Mouse (Mus musculus) forebrain, embryonic 15.5 days (tissue): Measurements from ENCODE around the gene 2310007B03Rik. TPM values are rescaled to one million over a fixed set of nuclear protein-coding genes. Genes with fewer than 3 reads are reported as not detected.
A peak's percentile ranks its signal among the peaks of the same experiment; 100 is the strongest.

Experiments used
- ATAC-seq: fragments of 200-750 bp; cut with Nextera tagmentation; replicated peaks from 2 replicates; pipeline ENCODE4 v1.8.0; 2017; ENCODE audit warnings: mild to moderate bottlenecking, moderate TSS enrichment, moderate library complexity
- H3K27ac ChIP-seq: fragments of 300-500 bp; sonication (generic); replicated peaks from 2 replicates; pipeline ENCODE4 v1.5.1; 2015; ENCODE audit warnings: mild to moderate bottlenecking, inconsistent platforms
- H3K27me3 ChIP-seq: fragments of 300-500 bp; sonication (generic); 2 replicates; pipeline ENCODE4 v1.6.1; 2015; ENCODE audit warnings: inconsistent platforms
- H3K36me3 ChIP-seq: fragments of 300-500 bp; sonication (generic); 2 replicates; pipeline ENCODE4 v1.6.1; 2015; ENCODE audit warnings: mild to moderate bottlenecking, inconsistent platforms
- H3K4me1 ChIP-seq: fragments of 300-500 bp; sonication (generic); 2 replicates; pipeline ENCODE4 v1.6.1; 2015; ENCODE audit warnings: inconsistent platforms
- H3K4me2 ChIP-seq: fragments of 300-500 bp; sonication (generic); replicated peaks from 2 replicates; pipeline ENCODE4 v1.6.1; 2015; ENCODE audit warnings: mild to moderate bottlenecking, inconsistent platforms
- H3K4me3 ChIP-seq: fragments of 300-500 bp; sonication (generic); 2 replicates; pipeline ENCODE4 v1.5.1; 2015; ENCODE audit warnings: mild to moderate bottlenecking, inconsistent platforms
- H3K9ac ChIP-seq: fragments of 300-500 bp; sonication (generic); replicated peaks from 2 replicates; pipeline ENCODE4 v1.6.1; 2015; ENCODE audit warnings: mild to moderate bottlenecking, inconsistent platforms
- H3K9me3 ChIP-seq: fragments of 300-500 bp; sonication (generic); 2 replicates; pipeline ENCODE4 v1.6.1; 2016; ENCODE audit warnings: inconsistent platforms
- WGBS: fragments of 180-500 bp; shearing (Covaris S2); methylation state at CpG from one replicate; pipeline ENCODE4 v1.1.7; 2015; ENCODE audit warnings: mixed read lengths; 5-methylcytosine and 5-hydroxymethylcytosine counted together
- polyA plus RNA-seq: library from polyadenylated mRNA; unstranded; fragments of >200 nt; fragmentation: Nextera tagmentation; extraction: Ambion mirVana; gene quantifications from 2 replicates; pipeline ENCODE4 v1.2.1, GENCODE M21; 2015

The 2310007B03Rik gene
- polyA plus RNA-seq, 1 experiment from 2014 or later, result 0.17 TPM

DNA sequence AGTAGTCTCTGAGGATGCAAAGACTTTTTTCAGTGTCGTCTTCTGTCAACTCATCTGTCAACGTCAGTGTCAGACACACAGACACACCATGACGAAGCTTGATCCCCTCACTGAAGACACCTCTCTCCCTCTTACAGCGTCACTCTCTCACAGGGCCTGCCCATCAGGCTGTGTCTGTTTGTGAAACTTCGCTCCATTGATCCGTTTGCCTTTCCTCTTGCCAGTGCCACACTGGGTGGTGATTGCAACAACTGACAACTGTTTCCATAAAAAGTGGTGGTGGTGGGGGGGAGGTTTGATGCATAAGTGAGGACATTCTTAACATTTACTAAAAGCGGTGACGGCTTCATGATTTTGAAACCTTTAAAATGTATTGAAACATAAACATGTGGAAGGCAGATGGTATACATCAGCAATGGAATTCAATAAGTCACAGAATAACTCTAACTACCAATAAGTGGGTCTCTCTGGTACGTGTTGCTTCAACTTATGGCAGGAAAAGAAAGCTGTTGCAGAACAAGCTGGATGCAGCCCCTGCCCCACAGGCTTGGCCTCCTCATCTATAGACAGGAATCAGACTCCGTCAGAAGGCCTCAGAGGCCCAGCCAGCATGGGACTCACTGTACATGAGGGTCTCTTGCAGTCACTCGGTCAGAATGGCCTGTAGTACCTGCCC is 37.4 kb downstream of the 2310007B03Rik start:
- Histone ChIP-seq H3K9ac (no peak overlapping the region), H3K4me1 (no peaks in the 10 kb centered on the region), H3K4me2 (no peak overlapping the region), H3K27me3 (no peaks in the 10 kb centered on the region), H3K27ac (no peak overlapping the region), H3K4me3 (no peak overlapping the region), H3K9me3 (no peaks in the 10 kb centered on the region), H3K36me3 (no peaks in the 10 kb centered on the region)
- WGBS, result 84% methylated on average over 11 of the region's 11 CpGs
- no peak for ATAC-seq

DNA sequence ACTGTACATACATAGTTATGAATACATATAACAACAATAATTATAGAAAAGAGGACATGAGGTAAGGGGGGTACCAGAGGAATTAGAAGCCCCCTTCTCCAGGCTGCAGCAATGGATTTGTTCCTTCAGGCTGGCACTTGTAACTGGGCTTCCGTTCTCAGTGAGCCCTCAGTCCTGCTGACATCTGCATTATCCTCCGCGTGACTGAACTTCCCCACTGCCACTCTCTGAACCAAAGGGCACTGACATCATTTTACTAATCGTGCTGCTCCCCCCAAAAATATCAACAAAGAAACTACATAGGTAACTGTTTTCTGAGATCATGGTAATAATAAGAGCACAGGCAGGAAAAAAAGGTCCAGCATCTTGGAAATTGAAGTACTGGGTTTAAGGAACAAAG is 41.9 kb downstream of the 2310007B03Rik start:
- Histone ChIP-seq H3K36me3 (no peaks in the 10 kb centered on the region), H3K27ac (no peak overlapping the region), H3K27me3 (no peaks in the 10 kb centered on the region), H3K9ac (no peak overlapping the region), H3K4me1 (peaks cover 11% of the 10 kb centered on the region), H3K4me3 (no peak overlapping the region), H3K9me3 (no peaks in the 10 kb centered on the region), H3K4me2 (no peak overlapping the region)
- 23% methylated on average over 4 of the region's 4 CpGs for WGBS
- no peak for ATAC-seq

DNA sequence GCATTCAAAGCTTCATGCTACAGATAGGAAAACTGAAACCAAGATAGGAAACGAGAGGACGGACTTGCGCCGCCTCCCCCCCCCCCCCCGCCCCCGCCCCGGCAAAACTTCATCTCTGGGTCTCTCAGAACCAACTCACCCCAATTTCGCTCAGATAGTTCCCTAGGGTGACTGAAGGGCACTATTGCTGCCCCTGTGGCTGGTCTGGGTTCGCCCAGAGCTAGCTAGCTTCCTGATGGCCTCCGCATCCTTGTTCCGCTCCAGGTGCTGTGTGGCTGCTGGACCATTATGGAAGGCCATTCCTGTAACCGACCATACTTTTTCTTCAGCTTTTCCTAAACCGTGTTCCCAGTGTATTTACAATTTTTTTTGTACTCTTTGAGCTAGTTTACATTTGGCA is 45.3 kb downstream of the 2310007B03Rik start:
- Histone ChIP-seq H3K27me3 (no peaks in the 10 kb centered on the region), H3K36me3 (no peaks in the 10 kb centered on the region), H3K4me2 (peak overlapping the region; percentile 63), H3K4me3 (peak overlapping the region; percentile 43), H3K4me1 (peaks cover 11% of the 10 kb centered on the region), H3K9me3 (no peaks in the 10 kb centered on the region), H3K27ac (peak overlapping the region; percentile 70), H3K9ac (peak overlapping the region; percentile 47)
- 13% methylated on average over 12 of the region's 13 CpGs for WGBS
- ATAC-seq, result peak; percentile 70

DNA sequence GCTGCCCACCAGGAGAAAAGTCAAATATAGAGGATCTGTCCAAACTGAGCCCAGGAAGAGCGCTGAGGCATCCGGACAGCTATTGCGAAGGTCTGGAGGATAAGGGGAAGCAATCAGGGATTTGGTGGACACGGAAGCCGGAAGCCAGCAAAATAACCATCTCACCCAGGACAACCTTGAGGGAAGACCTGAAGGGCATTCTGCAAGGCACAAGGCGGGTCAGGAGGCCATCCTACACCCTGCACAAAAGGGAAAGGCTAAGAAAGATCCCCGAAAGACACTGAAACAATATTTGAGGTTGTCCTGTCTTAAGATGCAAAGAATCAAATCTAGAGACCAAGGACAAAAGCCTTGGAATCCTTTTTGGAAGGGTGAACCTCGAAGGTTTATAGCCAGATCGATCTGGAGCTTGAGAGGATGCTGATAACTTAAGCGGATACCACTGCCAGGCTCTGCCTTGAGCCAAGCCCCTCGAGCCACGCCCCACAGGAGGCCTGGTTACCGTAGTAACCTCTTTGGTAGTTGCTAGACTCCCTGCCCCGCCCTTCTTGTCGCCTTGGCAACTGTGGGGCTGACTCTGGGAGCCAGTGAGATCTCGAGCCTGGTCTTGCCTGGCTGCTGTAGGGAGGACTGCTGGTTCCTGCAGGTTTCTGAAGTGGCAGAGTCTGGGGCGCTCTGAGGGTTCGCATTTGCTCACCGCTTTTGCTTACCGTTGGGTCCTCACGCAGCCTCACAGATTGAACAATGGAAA is 45.9 kb downstream of the 2310007B03Rik start:
- Histone ChIP-seq H3K9ac (peak overlapping the region; percentile 47), H3K4me1 (peaks cover 11% of the 10 kb centered on the region), H3K4me2 (peak overlapping the region; percentile 63), H3K27me3 (no peaks in the 10 kb centered on the region), H3K36me3 (no peaks in the 10 kb centered on the region), H3K9me3 (no peaks in the 10 kb centered on the region), H3K27ac (peak overlapping the region; percentile 70), H3K4me3 (peak overlapping the region; percentile 43)
- peak; percentile 99 for ATAC-seq
- WGBS, result 21% methylated on average over 21 of the region's 21 CpGs

DNA sequence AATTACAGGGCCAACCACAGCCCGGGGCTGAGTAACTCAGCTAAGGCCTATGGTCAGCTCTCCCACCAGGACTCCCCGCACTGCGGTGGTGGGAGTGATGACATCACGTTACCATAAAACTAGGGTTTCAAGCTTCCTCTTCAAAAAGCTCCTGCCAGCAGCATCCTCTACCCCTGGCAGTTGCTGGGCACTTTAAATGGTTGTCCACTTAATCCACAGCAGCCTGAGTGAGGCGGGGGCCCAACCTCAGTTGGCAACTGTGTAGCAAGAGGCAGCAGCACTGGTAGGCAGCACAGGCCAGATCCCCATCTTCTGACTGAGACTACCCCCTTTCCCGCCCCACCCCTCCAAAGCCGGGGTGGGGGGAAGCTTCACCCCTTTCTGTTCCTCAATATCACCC is 58.0 kb downstream of the 2310007B03Rik start:
- Histone ChIP-seq H3K4me2 (peak overlapping the region; percentile 97; the same call in 1 of the 2 replicates), H3K4me1 (peaks cover 30% of the 10 kb centered on the region)
- no peak for ATAC-seq

DNA sequence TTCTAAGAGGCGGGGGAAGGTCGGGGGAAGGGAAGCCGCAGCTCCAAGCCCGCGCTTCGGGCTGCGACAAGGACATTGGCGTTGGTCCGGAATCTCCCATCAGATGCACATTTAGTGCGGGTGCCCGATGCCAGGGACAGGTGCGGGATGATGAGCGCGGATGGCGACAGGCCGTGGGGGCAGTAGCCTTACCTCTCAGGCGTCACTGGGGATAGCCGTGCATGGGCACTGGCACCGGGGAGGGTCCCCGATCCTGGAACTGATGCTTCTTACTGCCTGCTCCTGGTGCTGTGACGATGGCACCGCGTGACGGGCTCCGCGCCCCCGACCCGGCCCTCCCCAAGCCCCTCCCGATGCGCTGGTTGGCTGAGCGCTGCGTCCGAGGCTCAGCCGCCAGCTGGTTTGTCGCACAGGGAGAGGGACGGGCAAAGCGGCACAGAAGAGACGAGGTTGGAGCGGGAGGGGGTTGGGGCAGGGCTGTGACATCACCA is 59.1 kb downstream of the 2310007B03Rik start, which contains the start of gene Kif1a:
Gene Kif1a, minus strand, starts transcription at position 381 of the 491 bp plus-strand sequence.
- 2% methylated on average over 39 of the region's 39 CpGs for WGBS

More for the DNA sequence above, 58.0 kb downstream of the 2310007B03Rik start:
- H3K27ac ChIP-seq, result peak overlapping the region; percentile 94
- WGBS, result 61% methylated on average over 7 of the region's 7 CpGs
- no peaks in the 10 kb centered on the region for H3K9me3 ChIP-seq
- no peaks in the 10 kb centered on the region for H3K27me3 ChIP-seq
- peak overlapping the region; percentile 91; the same call in 1 of the 2 replicates for H3K4me3 ChIP-seq
- 0 out of 2 replicates have a peak overlapping the region, but pooled peaks have one; percentile 87 for H3K9ac ChIP-seq
- H3K36me3 ChIP-seq, result no peaks in the 10 kb centered on the region

More for the DNA sequence above, 59.1 kb downstream of the 2310007B03Rik start, which contains the start of gene Kif1a:
- peak within 1 kb of the TSS; percentile 87 for H3K9ac ChIP-seq
- no peaks in the 10 kb centered on the region for H3K27me3 ChIP-seq
- peak; percentile 94 for ATAC-seq
- peak within 1 kb of the TSS; percentile 91 for H3K4me3 ChIP-seq
- H3K36me3 ChIP-seq, result no peaks in the 10 kb centered on the region
- H3K4me1 ChIP-seq, result peaks cover 35% of the 10 kb centered on the region
- H3K27ac ChIP-seq, result peak within 1 kb of the TSS; percentile 94
- H3K9me3 ChIP-seq, result no peaks in the 10 kb centered on the region
- H3K4me2 ChIP-seq, result peak within 1 kb of the TSS; percentile 97

Other genes with a start within 250 kb of the 2310007B03Rik start
- gene Capn10, start 226.6 kb downstream of the 2310007B03Rik start, polyA plus RNA-seq, result 60.9 and 67.5 TPM in 2 replicates
- gene Gpr35, start 210.1 kb downstream of the 2310007B03Rik start, polyA plus RNA-seq, result 0.36 and 0.46 TPM in 2 replicates
- gene Aqp12, start 154.6 kb downstream of the 2310007B03Rik start, polyA plus RNA-seq, result not detected in 2 replicates
- gene Kif1a, start 59.0 kb downstream of the 2310007B03Rik start, polyA plus RNA-seq, result 336 and 351 TPM in 2 replicates
- gene Agxt, start 25.7 kb downstream of the 2310007B03Rik start, polyA plus RNA-seq, result not detected in 2 replicates
- gene Crocc2, start 7.8 kb upstream of the 2310007B03Rik start, polyA plus RNA-seq, result 0.17 and 0.38 TPM in 2 replicates
- 3.7 and 3.9 TPM in 2 replicates for gene Sned1, start 74.9 kb upstream of the 2310007B03Rik start, polyA plus RNA-seq
- gene Mterf4, start 145.0 kb upstream of the 2310007B03Rik start, polyA plus RNA-seq, result 36.2 and 38.0 TPM in 2 replicates
- 56.2 and 57.5 TPM in 2 replicates for gene Ppp1r7, start 181.9 kb upstream of the 2310007B03Rik start, polyA plus RNA-seq
- gene Pask, start 182.5 kb upstream of the 2310007B03Rik start, polyA plus RNA-seq, result 10.2 and 11.3 TPM in 2 replicates
- 0.18 TPM in 2 replicates for gene Ano7, start 213.0 kb upstream of the 2310007B03Rik start, polyA plus RNA-seq